In the genomic region with DNA sequence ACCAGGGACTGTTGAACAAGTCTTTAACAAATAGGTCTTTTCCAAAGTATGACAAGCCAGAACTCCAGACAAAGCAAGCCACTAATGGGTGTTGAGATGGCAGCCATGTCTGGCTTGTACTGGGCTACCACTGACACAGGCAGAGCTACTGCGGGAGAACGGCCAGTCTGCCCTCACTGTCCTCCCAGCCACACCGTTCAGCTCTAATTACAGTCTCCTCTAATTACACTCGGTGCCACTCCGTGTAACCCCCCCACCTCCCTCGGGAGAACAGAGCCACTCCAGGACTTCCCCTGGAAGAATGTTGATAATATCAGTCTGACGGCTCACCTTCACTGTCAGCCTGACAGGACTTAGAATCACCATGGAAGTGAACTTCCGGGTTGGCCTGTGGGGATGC, we compare ENCODE assay signal across 30 mouse cellular contexts.
DNase-seq lines count a peak whose midpoint lies in the region; ATAC-seq lines count a peak whose summit lies in the region.
"Had no signal": no experiment of that assay in that cellular context is flagged by ENCODE, and none has a peak within 500 bp of the region (broad histone marks: within the 10 kb centered on the region; RNA-seq: fewer than 3 reads in every experiment).

No protein-coding gene starts in this region.

- no peak overlapping the region for H3K4me3 ChIP-seq in forebrain, embryonic 10.5 days
- no peak overlapping the region for H3K4me3 ChIP-seq in forebrain, embryonic 13.5 days
- H3K4me3 ChIP-seq in heart, embryonic 13.5 days: no peak overlapping the region
- H3K4me3 ChIP-seq in kidney, embryonic 16.5 days (ENCODE audit: low read length): no peak overlapping the region
- H3K4me3 ChIP-seq: embryonic facial prominence, embryonic 15.5 days; heart, embryonic 15.5 days; hindbrain, embryonic 15.5 days; left cerebral cortex, adult 2 months; liver, embryonic 12.5 days; midbrain, embryonic 12.5 days; neural tube, embryonic 13.5 days; stomach, embryonic 15.5 days had no signal

- no peak overlapping the region for H3K9ac ChIP-seq in forebrain, embryonic 13.5 days
- H3K9ac ChIP-seq in heart, embryonic 13.5 days: no peak overlapping the region
- H3K9ac ChIP-seq in kidney, embryonic 16.5 days (replicated peaks; ENCODE audit: low read length): no peak overlapping the region
- H3K9ac ChIP-seq: embryonic facial prominence, embryonic 15.5 days; heart, embryonic 15.5 days; hindbrain, embryonic 15.5 days; liver, embryonic 12.5 days; liver, postnatal 0 days; midbrain, embryonic 12.5 days; neural tube, embryonic 13.5 days; stomach, embryonic 15.5 days had no signal

- no peak for ATAC-seq in forebrain, embryonic 13.5 days
- no peak for ATAC-seq in heart, embryonic 13.5 days (ENCODE audit: extremely low read depth, insufficient number of reproducible peaks, low FRiP score, low TSS enrichment)
- ATAC-seq in kidney, embryonic 16.5 days (ENCODE audit: low FRiP score, low TSS enrichment): peak; percentile 53; the same call in 1 of the 2 replicates
- ATAC-seq: forebrain, embryonic 14.5 days; inflammation-experienced regulatory T-cells, adult 6 months; liver, embryonic 12.5 days; liver, postnatal 0 days; Patski had no signal

- intact Hi-C loops in heart, postnatal 36 days (cut with DNase I): no loop called here

- peaks cover 81% of the 10 kb centered on the region for H3K4me1 ChIP-seq in forebrain, embryonic 10.5 days
- H3K4me1 ChIP-seq in forebrain, embryonic 13.5 days: peaks cover 64% of the 10 kb centered on the region
- peaks cover 32% of the 10 kb centered on the region for H3K4me1 ChIP-seq in heart, embryonic 13.5 days
- H3K4me1 ChIP-seq in kidney, embryonic 16.5 days (ENCODE audit: insufficient read depth, low read length): peaks cover 29% of the 10 kb centered on the region
- H3K4me1 ChIP-seq: liver, embryonic 12.5 days had no signal

- no peaks in the 10 kb centered on the region for H3K36me3 ChIP-seq in forebrain, embryonic 10.5 days (replicated peaks)
- no peaks in the 10 kb centered on the region for H3K36me3 ChIP-seq in forebrain, embryonic 13.5 days (ENCODE audit: poor library complexity, severe bottlenecking)
- no peaks in the 10 kb centered on the region for H3K36me3 ChIP-seq in heart, embryonic 13.5 days
- no peaks in the 10 kb centered on the region for H3K36me3 ChIP-seq in kidney, embryonic 16.5 days (ENCODE audit: insufficient read depth, low read length)
- H3K36me3 ChIP-seq: embryonic facial prominence, embryonic 15.5 days; heart, embryonic 15.5 days; hindbrain, embryonic 15.5 days; liver, embryonic 12.5 days; midbrain, embryonic 12.5 days; neural tube, embryonic 13.5 days; stomach, embryonic 15.5 days had no signal

- H3K9me3 ChIP-seq in forebrain, embryonic 10.5 days: no peaks in the 10 kb centered on the region
- no peaks in the 10 kb centered on the region for H3K9me3 ChIP-seq in forebrain, embryonic 13.5 days (replicated peaks)
- H3K9me3 ChIP-seq in heart, embryonic 13.5 days: no peaks in the 10 kb centered on the region
- H3K9me3 ChIP-seq in kidney, embryonic 16.5 days (ENCODE audit: low read length): no peaks in the 10 kb centered on the region
- H3K9me3 ChIP-seq: embryonic facial prominence, embryonic 15.5 days; heart, embryonic 15.5 days; hindbrain, embryonic 15.5 days; liver, embryonic 12.5 days; midbrain, embryonic 12.5 days; neural tube, embryonic 13.5 days; stomach, embryonic 15.5 days had no signal

- no peak overlapping the region; the same call in 1 of the 2 replicates for H3K4me2 ChIP-seq in forebrain, embryonic 13.5 days
- peak overlapping the region; percentile 65 for H3K4me2 ChIP-seq in heart, embryonic 13.5 days
- H3K4me2 ChIP-seq in kidney, embryonic 16.5 days (replicated peaks; ENCODE audit: low read depth, low read length): no peak overlapping the region
- H3K4me2 ChIP-seq: embryonic facial prominence, embryonic 15.5 days; heart, embryonic 15.5 days; hindbrain, embryonic 15.5 days; liver, embryonic 12.5 days; midbrain, embryonic 12.5 days; neural tube, embryonic 13.5 days; stomach, embryonic 15.5 days had no signal

- WGBS in forebrain, embryonic 10.5 days: 72% methylated on average over 8 of the region's 8 CpGs
- 43% methylated on average over 8 of the region's 8 CpGs for WGBS in forebrain, embryonic 13.5 days
- 35% methylated on average over 8 of the region's 8 CpGs for WGBS in heart, embryonic 13.5 days
- 24% methylated on average over 8 of the region's 8 CpGs for WGBS in kidney, embryonic 16.5 days

- peaks cover 34% of the 10 kb centered on the region; the same call in 1 of the 2 replicates for H3K27me3 ChIP-seq in forebrain, embryonic 10.5 days (ENCODE audit: poor library complexity, severe bottlenecking)
- H3K27me3 ChIP-seq in forebrain, embryonic 13.5 days: no peaks in the 10 kb centered on the region
- peaks cover 57% of the 10 kb centered on the region for H3K27me3 ChIP-seq in heart, embryonic 13.5 days (replicated peaks)
- H3K27me3 ChIP-seq in kidney, embryonic 16.5 days (ENCODE audit: insufficient read depth, low read length): no peaks in the 10 kb centered on the region
- H3K27me3 ChIP-seq: CH12.LX; embryonic facial prominence, embryonic 15.5 days; hindbrain, embryonic 15.5 days; liver, embryonic 12.5 days; midbrain, embryonic 12.5 days; Patski; stomach, embryonic 15.5 days had no signal

- no peak for DNase-seq in forebrain, embryonic 10.5 days (ENCODE audit: extremely low spot score, low spot score)
- no peak for DNase-seq in heart, postnatal 36 days
- no peak for DNase-seq in kidney, adult 8-10 months
- peak; percentile 53 for DNase-seq in retina, postnatal 1 day
- DNase-seq in gastrocnemius, adult 18-20 months (ENCODE audit: low spot score): no peak
- DNase-seq: adrenal gland, postnatal 10 days; cerebellum, adult 11-12 months; cerebellum, postnatal 10 days; gastrocnemius, postnatal 36 days; heart, postnatal 4 days; kidney, adult 11 months; kidney, postnatal 14 days; liver, postnatal 0 days; lung, postnatal 36 days; right cerebral cortex, postnatal 25 days had no signal

- peak overlapping the region; percentile 53 for H3K27ac ChIP-seq in forebrain, embryonic 10.5 days
- no peak overlapping the region for H3K27ac ChIP-seq in forebrain, embryonic 13.5 days
- H3K27ac ChIP-seq in heart, embryonic 13.5 days (replicated peaks): no peak overlapping the region
- H3K27ac ChIP-seq in kidney, embryonic 16.5 days (ENCODE audit: low read length): no peak overlapping the region
- H3K27ac ChIP-seq: embryonic facial prominence, embryonic 15.5 days; heart, embryonic 15.5 days; hindbrain, embryonic 15.5 days; left cerebral cortex, adult 2 months; liver, embryonic 12.5 days; midbrain, embryonic 12.5 days; neural tube, embryonic 13.5 days; stomach, embryonic 15.5 days had no signal
